Mouse (Mus musculus): Measurements from ENCODE around the gene Abcd3. TPM values are rescaled to one million over a fixed set of nuclear protein-coding genes. Genes with fewer than 3 reads are reported as not detected.

The Abcd3 gene
- polyA plus RNA-seq, 1 experiment from 2014 or later = 90.5 TPM

DNA sequence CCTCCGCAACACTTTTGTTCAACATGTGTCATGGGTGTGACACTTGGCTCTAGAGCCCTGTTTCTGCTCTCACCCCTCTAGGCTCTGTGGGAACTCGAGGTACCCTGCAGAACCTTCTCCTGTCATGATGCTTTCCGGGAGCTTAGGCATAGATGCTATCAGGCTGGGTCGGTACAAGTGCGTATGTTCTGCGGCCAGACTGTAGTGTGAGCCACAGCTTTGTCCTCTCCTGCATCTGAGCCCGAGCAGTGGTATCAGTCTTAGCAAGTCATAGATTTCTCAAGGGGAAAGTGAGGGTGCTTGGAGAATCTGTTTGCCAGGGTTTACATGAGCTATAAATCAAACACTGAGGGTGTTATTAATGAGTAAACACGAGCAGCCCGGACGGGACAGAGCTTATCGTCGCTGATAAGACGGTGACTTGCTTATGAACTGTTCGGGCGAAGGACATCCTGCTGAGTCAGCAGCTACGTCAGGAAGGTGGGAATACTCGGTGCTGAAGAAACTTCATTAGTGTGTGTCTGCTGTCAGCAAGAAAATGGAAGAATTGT is 101.9 kb downstream of the Abcd3 start:
- ATAC-seq (ENCODE audit: insufficient read depth, low FRiP score) = peak; percentile 84
- peaks cover 11% of the 10 kb centered on the region for H3K4me1 ChIP-seq (ENCODE audit: control insufficient read depth, insufficient read depth, low read length)
- H3K9me3 ChIP-seq (replicated peaks; ENCODE audit: control insufficient read depth, low read length) = no peaks in the 10 kb centered on the region
- no peaks in the 10 kb centered on the region for H3K36me3 ChIP-seq (ENCODE audit: control insufficient read depth, insufficient read depth, low read length)
- no peaks in the 10 kb centered on the region for H3K27me3 ChIP-seq (ENCODE audit: control insufficient read depth, insufficient read depth, low read length)
- 22% methylated on average over 17 of the region's 17 CpGs for WGBS
- peak overlapping the region; percentile 43 for H3K27ac ChIP-seq (ENCODE audit: low read length)
- H3K9ac ChIP-seq (ENCODE audit: low read length) = no peak overlapping the region
- H3K4me2 ChIP-seq (ENCODE audit: low read depth, low read length) = peak overlapping the region; percentile 35; the same call in 1 of the 2 replicates
- H3K4me3 ChIP-seq (replicated peaks; ENCODE audit: low read length) = no peak overlapping the region

DNA sequence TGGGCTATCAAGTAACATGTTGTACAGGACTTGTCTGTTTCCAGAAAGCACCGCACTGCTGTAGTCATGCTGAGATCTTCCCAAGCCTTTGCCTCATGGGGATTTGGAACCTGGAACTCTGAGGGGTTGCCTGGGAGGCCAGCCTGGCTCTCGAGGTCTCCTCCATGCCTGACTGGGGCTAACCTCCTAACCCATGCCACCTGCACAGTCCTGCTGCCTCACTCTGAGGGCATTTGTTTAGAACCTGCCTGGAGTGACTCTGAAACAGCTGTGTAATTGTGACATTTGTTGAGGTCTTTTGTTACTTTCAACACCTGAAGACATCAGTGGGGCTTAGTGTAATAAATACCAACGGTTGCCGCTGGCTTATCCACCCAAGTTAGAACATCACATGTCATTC is 102.9 kb downstream of the Abcd3 start:
- H3K4me3 ChIP-seq (replicated peaks; ENCODE audit: low read length) = no peak overlapping the region
- H3K4me1 ChIP-seq (ENCODE audit: control insufficient read depth, insufficient read depth, low read length) = peaks cover 11% of the 10 kb centered on the region
- H3K4me2 ChIP-seq (ENCODE audit: low read depth, low read length) = no peak overlapping the region
- ATAC-seq (ENCODE audit: insufficient read depth, low FRiP score) = no peak
- WGBS = 49% methylated on average over 4 of the region's 4 CpGs
- H3K9ac ChIP-seq (ENCODE audit: low read length) = no peak overlapping the region
- H3K27me3 ChIP-seq (ENCODE audit: control insufficient read depth, insufficient read depth, low read length) = no peaks in the 10 kb centered on the region
- H3K36me3 ChIP-seq (ENCODE audit: control insufficient read depth, insufficient read depth, low read length) = no peaks in the 10 kb centered on the region
- H3K27ac ChIP-seq (ENCODE audit: low read length) = no peak overlapping the region
- no peaks in the 10 kb centered on the region for H3K9me3 ChIP-seq (replicated peaks; ENCODE audit: control insufficient read depth, low read length)

DNA sequence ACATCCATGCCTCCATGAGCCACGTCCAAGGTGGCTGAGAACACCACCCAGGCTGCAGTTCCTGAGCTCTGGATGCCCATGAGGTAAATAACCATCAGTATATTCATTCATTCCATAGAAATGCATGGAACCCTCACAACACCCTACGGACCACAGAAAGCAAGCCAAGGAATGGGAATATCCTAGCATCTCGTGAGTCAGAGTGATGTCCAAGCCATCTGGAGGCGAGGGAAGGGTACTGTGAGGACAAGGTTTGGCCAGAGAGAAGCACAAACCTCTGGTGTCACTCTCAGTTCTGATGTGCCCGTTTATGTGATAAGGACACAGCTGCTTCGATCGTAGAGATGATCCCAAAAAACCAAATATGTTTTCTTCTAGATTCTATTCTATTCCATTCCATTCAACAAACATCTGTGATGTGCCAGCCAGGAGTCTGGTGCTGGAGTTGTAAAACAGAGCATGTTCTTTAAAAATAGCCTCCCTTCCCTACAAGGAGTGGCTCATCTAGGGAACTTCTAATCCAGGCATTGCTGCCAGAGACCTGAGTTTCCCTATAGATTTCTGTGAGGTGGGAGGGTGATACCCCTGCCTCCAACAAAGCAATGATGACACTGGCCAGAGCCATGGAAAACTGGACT is 104.1 kb downstream of the Abcd3 start:
- Histone ChIP-seq H3K4me2 (ENCODE audit: low read depth, low read length) (no peak overlapping the region), H3K27ac (ENCODE audit: low read length) (no peak overlapping the region), H3K4me1 (ENCODE audit: control insufficient read depth, insufficient read depth, low read length) (peaks cover 15% of the 10 kb centered on the region), H3K9ac (ENCODE audit: low read length) (no peak overlapping the region), H3K36me3 (ENCODE audit: control insufficient read depth, insufficient read depth, low read length) (no peaks in the 10 kb centered on the region), H3K27me3 (ENCODE audit: control insufficient read depth, insufficient read depth, low read length) (no peaks in the 10 kb centered on the region), H3K4me3 (replicated peaks; ENCODE audit: low read length) (no peak overlapping the region), H3K9me3 (replicated peaks; ENCODE audit: control insufficient read depth, low read length) (no peaks in the 10 kb centered on the region)
- no peak for ATAC-seq (ENCODE audit: insufficient read depth, low FRiP score)
- WGBS = 85% methylated on average over 7 of the region's 7 CpGs

Other genes with a start within 250 kb of the Abcd3 start
- gene 4930432M17Rik, start 144.5 kb downstream of the Abcd3 start, polyA plus RNA-seq (2015; fragmentation: Nextera tagmentation; extraction: Ambion mirVana) = not detected in 2 replicates
- 39.0 and 56.7 TPM in 2 replicates for gene F3, start 91.8 kb downstream of the Abcd3 start, polyA plus RNA-seq (2015; fragmentation: Nextera tagmentation; extraction: Ambion mirVana)
- gene Arhgap29, start 137.2 kb upstream of the Abcd3 start, polyA plus RNA-seq (2015; fragmentation: Nextera tagmentation; extraction: Ambion mirVana) = 49.6 and 50.7 TPM in 2 replicates
- 0.84 and 0.87 TPM in 2 replicates for gene Abca4, start 229.1 kb upstream of the Abcd3 start, polyA plus RNA-seq (2015; fragmentation: Nextera tagmentation; extraction: Ambion mirVana)